Mouse (Mus musculus) limb, embryonic 12.5 days (tissue): Measurements from ENCODE around the gene Pfkl. TPM values are rescaled to one million over a fixed set of nuclear protein-coding genes. Genes with fewer than 3 reads are reported as not detected.
A peak's percentile ranks its signal among the peaks of the same experiment; 100 is the strongest.
"Not testable (repeated sequence)": the region's sequence is repeated elsewhere in the genome, so short reads cannot be mapped to it uniquely, and the experiment has no call there.

Experiments
- ATAC-seq: fragments of 200-750 bp; cut with Nextera tagmentation; 2 replicates; pipeline ENCODE4 v1.8.0; 2017; ENCODE audit warnings: low read depth, moderate TSS enrichment; ENCODE audit not compliant: insufficient number of reproducible peaks, insufficient read depth, low FRiP score, low TSS enrichment
- H3K27ac ChIP-seq: fragments of 300-500 bp; sonication (generic); 2 replicates; pipeline ENCODE4 v1.5.1; 2016; ENCODE audit warnings: mild to moderate bottlenecking, moderate library complexity
- H3K27me3 ChIP-seq: fragments of 300-500 bp; sonication (generic); 2 replicates; pipeline ENCODE4 v1.6.1; 2016; ENCODE audit warnings: mild to moderate bottlenecking, moderate library complexity
- H3K36me3 ChIP-seq: fragments of 300-500 bp; sonication (generic); 2 replicates; pipeline ENCODE4 v1.6.1; 2016; ENCODE audit warnings: mild to moderate bottlenecking, moderate library complexity
- H3K4me1 ChIP-seq: fragments of 300-500 bp; sonication (generic); replicated peaks from 2 replicates; pipeline ENCODE4 v1.6.1; 2016
- H3K4me2 ChIP-seq: fragments of 300-500 bp; sonication (generic); 2 replicates; pipeline ENCODE4 v1.6.1; 2016; ENCODE audit warnings: mild to moderate bottlenecking, moderate library complexity
- H3K4me3 ChIP-seq: fragments of 300-500 bp; sonication (generic); replicated peaks from 2 replicates; pipeline ENCODE4 v1.5.1; 2016; ENCODE audit warnings: mild to moderate bottlenecking
- H3K9ac ChIP-seq: fragments of 300-500 bp; sonication (generic); replicated peaks from 2 replicates; pipeline ENCODE4 v1.6.1; 2016; ENCODE audit warnings: mild to moderate bottlenecking, moderate library complexity
- H3K9me3 ChIP-seq: fragments of 300-500 bp; sonication (generic); 2 replicates; pipeline ENCODE4 v1.6.1; 2016; ENCODE audit warnings: mild to moderate bottlenecking, moderate library complexity
- WGBS: fragments of 180-500 bp; shearing (Covaris S2); methylation state at CpG from one replicate; pipeline ENCODE4 v1.1.7; 2016; 5-methylcytosine and 5-hydroxymethylcytosine counted together
- polyA plus RNA-seq: library from polyadenylated mRNA; unstranded; fragments of >200 nt; fragmentation: Nextera tagmentation; extraction: Ambion mirVana; gene quantifications from 2 replicates; pipeline ENCODE4 v1.2.1, GENCODE M21; 2016

Pfkl gene
- polyA plus RNA-seq, 1 experiment from 2014 or later = 174 TPM

- Histone ChIP-seq H3K27me3 (peaks cover 3% of the 10 kb centered on the region; the same call in 1 of the 2 replicates), H3K4me2 (no peak overlapping the region), H3K9me3 (peaks cover 8% of the 10 kb centered on the region; the same call in 1 of the 2 replicates), H3K36me3 (no peaks in the 10 kb centered on the region), H3K4me1 (peaks cover 15% of the 10 kb centered on the region), H3K27ac (no peak overlapping the region), H3K9ac (no peak overlapping the region), H3K4me3 (no peak overlapping the region)
- no peak for ATAC-seq
- 94% methylated on average over 18 of the region's 18 CpGs for WGBS
These were observed 3.0 kb upstream of the Pfkl start for GRCm38 (mm10) chr10:78012661-78013495.

GRCm38 (mm10) chr10:78011116-78011515, 1.2 kb upstream of the Pfkl start:
- not testable (repeated sequence) for H3K27ac ChIP-seq, H3K4me3 ChIP-seq, H3K9me3 ChIP-seq, ATAC-seq, H3K36me3 ChIP-seq, H3K27me3 ChIP-seq, H3K4me2 ChIP-seq, H3K9ac ChIP-seq
- WGBS = 94% methylated on average over 5 of the region's 5 CpGs
- peaks cover 32% of the 10 kb centered on the region for H3K4me1 ChIP-seq

GRCm38 (mm10) chr10:78010335-78010734, 452 bp upstream of the Pfkl start:
- Histone ChIP-seq H3K27ac (peak overlapping the region; percentile 46; the same call in 1 of the 2 replicates), H3K27me3 (no peaks in the 10 kb centered on the region), H3K4me2 (peak overlapping the region; percentile 88), H3K9ac (peak overlapping the region; percentile 1; the same call in 1 of the 2 replicates), H3K36me3 (peaks cover 3% of the 10 kb centered on the region; the same call in 1 of the 2 replicates), H3K4me3 (0 out of 2 replicates have a peak overlapping the region, but pooled peaks have one; percentile 3), H3K9me3 (peaks cover 8% of the 10 kb centered on the region; the same call in 1 of the 2 replicates), H3K4me1 (peaks cover 37% of the 10 kb centered on the region)
- ATAC-seq = no peak
- 21% methylated on average over 10 of the region's 10 CpGs for WGBS

- H3K27me3 ChIP-seq = no peaks in the 10 kb centered on the region
- no peaks in the 10 kb centered on the region; the same call in 1 of the 2 replicates for H3K9me3 ChIP-seq
- peak overlapping the region; percentile 85 for H3K9ac ChIP-seq
- peaks cover 13% of the 10 kb centered on the region; the same call in 1 of the 2 replicates for H3K36me3 ChIP-seq
- peak; percentile 94 for ATAC-seq
- H3K4me2 ChIP-seq = peak overlapping the region; percentile 88
- H3K4me3 ChIP-seq = peak overlapping the region; percentile 78
- H3K4me1 ChIP-seq = peaks cover 37% of the 10 kb centered on the region
- WGBS = under 1% methylated on average over 59 of the region's 59 CpGs
- H3K27ac ChIP-seq = peak overlapping the region; percentile 98
These were observed 519 bp downstream of the Pfkl start for GRCm38 (mm10) chr10:78009184-78009944.

- H3K27me3 ChIP-seq = no peaks in the 10 kb centered on the region
These were observed 1.7 kb downstream of the Pfkl start for GRCm38 (mm10) chr10:78008169-78008568.

GRCm38 (mm10) chr10:78007203-78007602, 2.7 kb downstream of the Pfkl start:
- peak overlapping the region; percentile 11; the same call in 1 of the 2 replicates for H3K4me3 ChIP-seq
- no peak for ATAC-seq

More at GRCm38 (mm10) chr10:78008169-78008568, 1.7 kb downstream of the Pfkl start:
- Histone ChIP-seq H3K9me3 (no peaks in the 10 kb centered on the region), H3K4me3 (peak overlapping the region; percentile 78), H3K36me3 (peaks cover 22% of the 10 kb centered on the region; the same call in 1 of the 2 replicates), H3K27ac (peak overlapping the region; percentile 98; the same call in 1 of the 2 replicates), H3K4me2 (peak overlapping the region; percentile 88), H3K9ac (peak overlapping the region; percentile 85), H3K4me1 (peaks cover 37% of the 10 kb centered on the region)
- 74% methylated on average over 3 of the region's 3 CpGs for WGBS
- ATAC-seq = no peak

GRCm38 (mm10) chr10:78005791-78006438, 4.0 kb downstream of the Pfkl start:
- H3K4me1 ChIP-seq = peaks cover 37% of the 10 kb centered on the region
- peak overlapping the region; percentile 88 for H3K4me2 ChIP-seq
- H3K36me3 ChIP-seq = peaks cover 44% of the 10 kb centered on the region
- WGBS = 83% methylated on average over 4 of the region's 4 CpGs
- H3K9me3 ChIP-seq = no peaks in the 10 kb centered on the region
- H3K27ac ChIP-seq = no peak overlapping the region
- no peak overlapping the region for H3K9ac ChIP-seq
- no peaks in the 10 kb centered on the region for H3K27me3 ChIP-seq
- ATAC-seq = no peak
- no peak overlapping the region for H3K4me3 ChIP-seq

More at GRCm38 (mm10) chr10:78007203-78007602, 2.7 kb downstream of the Pfkl start:
- H3K4me2 ChIP-seq = peak overlapping the region; percentile 88
- no peaks in the 10 kb centered on the region for H3K27me3 ChIP-seq
- H3K9ac ChIP-seq = 0 out of 2 replicates have a peak overlapping the region, but pooled peaks have one; percentile 27
- H3K36me3 ChIP-seq = peaks cover 31% of the 10 kb centered on the region
- H3K4me1 ChIP-seq = peaks cover 37% of the 10 kb centered on the region
- H3K9me3 ChIP-seq = no peaks in the 10 kb centered on the region
- 34% methylated on average over 7 of the region's 7 CpGs for WGBS
- no peak overlapping the region for H3K27ac ChIP-seq

- Histone ChIP-seq H3K36me3 (peaks cover 57% of the 10 kb centered on the region), H3K4me1 (peaks cover 34% of the 10 kb centered on the region)
- ATAC-seq = no peak
These were observed 5.3 kb downstream of the Pfkl start for GRCm38 (mm10) chr10:78004479-78005100.

GRCm38 (mm10) chr10:78002316-78002715, 7.6 kb downstream of the Pfkl start:
- H3K9ac ChIP-seq = no peak overlapping the region
- no peaks in the 10 kb centered on the region for H3K27me3 ChIP-seq
- no peak overlapping the region for H3K4me2 ChIP-seq
- H3K36me3 ChIP-seq = peaks cover 80% of the 10 kb centered on the region
- no peaks in the 10 kb centered on the region for H3K9me3 ChIP-seq
- WGBS = 92% methylated on average over 2 of the region's 2 CpGs
- peaks cover 18% of the 10 kb centered on the region for H3K4me1 ChIP-seq
- ATAC-seq = no peak
- H3K4me3 ChIP-seq = no peak overlapping the region
- H3K27ac ChIP-seq = no peak overlapping the region

More at GRCm38 (mm10) chr10:78004479-78005100, 5.3 kb downstream of the Pfkl start:
- no peak overlapping the region for H3K9ac ChIP-seq
- no peak overlapping the region for H3K4me3 ChIP-seq
- H3K27ac ChIP-seq = no peak overlapping the region
- 88% methylated on average over 3 of the region's 3 CpGs for WGBS
- H3K4me2 ChIP-seq = no peak overlapping the region
- no peaks in the 10 kb centered on the region for H3K27me3 ChIP-seq
- no peaks in the 10 kb centered on the region for H3K9me3 ChIP-seq

GRCm38 (mm10) chr10:78001796-78002195, 8.1 kb downstream of the Pfkl start:
- 94% methylated on average over 11 of the region's 11 CpGs for WGBS
- ATAC-seq = no peak
- H3K9ac ChIP-seq = no peak overlapping the region

More at GRCm38 (mm10) chr10:78001796-78002195, 8.1 kb downstream of the Pfkl start:
- H3K4me1 ChIP-seq = peaks cover 13% of the 10 kb centered on the region
- no peak overlapping the region for H3K27ac ChIP-seq
- H3K27me3 ChIP-seq = no peaks in the 10 kb centered on the region
- no peak overlapping the region for H3K4me2 ChIP-seq
- H3K36me3 ChIP-seq = peaks cover 85% of the 10 kb centered on the region
- no peaks in the 10 kb centered on the region for H3K9me3 ChIP-seq
- no peak overlapping the region for H3K4me3 ChIP-seq
